Mouse (Mus musculus) ES-Bruce4 (cell line): ENCODE data around the gene Fyn. TPM values are rescaled to one million over a fixed set of nuclear protein-coding genes. Genes with fewer than 3 reads are reported as not detected.

Source experiments
- H3K27ac ChIP-seq: 2 replicates; pipeline ENCODE4 v1.5.1; 2012; ENCODE audit warnings: low read length, inconsistent platforms; ENCODE audit not compliant: insufficient read depth
- H3K27me3 ChIP-seq: 2 replicates; pipeline ENCODE4 v1.6.1; 2012; ENCODE audit warnings: mild to moderate bottlenecking, low read length, inconsistent platforms; ENCODE audit not compliant: control insufficient read depth, poor library complexity, insufficient read depth, severe bottlenecking
- H3K36me3 ChIP-seq: 2 replicates; pipeline ENCODE4 v1.6.1; 2012; ENCODE audit warnings: inconsistent platforms, mild to moderate bottlenecking, low read length, moderate library complexity; ENCODE audit not compliant: control insufficient read depth, poor library complexity, insufficient read depth, severe bottlenecking
- H3K4me1 ChIP-seq: one replicate; pipeline ENCODE4 v1.8.1; 2011; ENCODE audit warnings: low read length; ENCODE audit not compliant: control insufficient read depth, insufficient read depth
- H3K4me3 ChIP-seq: 2 replicates; pipeline ENCODE4 v1.5.1; 2011; ENCODE audit warnings: low read depth, mild to moderate bottlenecking, low read length
- H3K9ac ChIP-seq: 2 replicates; pipeline ENCODE4 v1.6.1; 2012; ENCODE audit warnings: low read depth, mild to moderate bottlenecking, inconsistent platforms; ENCODE audit not compliant: poor library complexity, severe bottlenecking
- H3K9me3 ChIP-seq: replicated peaks from 2 replicates; pipeline ENCODE4 v1.6.1; 2012; ENCODE audit warnings: mild to moderate bottlenecking, low read length, inconsistent platforms; ENCODE audit not compliant: control insufficient read depth, poor library complexity, insufficient read depth, severe bottlenecking
- CTCF ChIP-seq: IDR thresholded peaks from one replicate; pipeline ENCODE4 v1.8.1; 2011; ENCODE audit warnings: low read depth, low read length
- EP300 ChIP-seq: IDR thresholded peaks from 2 replicates; pipeline ENCODE4 v1.6.1; 2011; ENCODE audit warnings: low read depth, low read length; ENCODE audit not compliant: insufficient read depth
- POLR2A ChIP-seq: IDR thresholded peaks from one replicate; pipeline ENCODE4 v1.8.1; 2011; ENCODE audit warnings: low read length; ENCODE audit not compliant: insufficient read depth
- polyA plus RNA-seq: library from polyadenylated mRNA; stranded (reverse); fragments of >200 nt; gene quantifications from 2 replicates; pipeline ENCODE4 v1.2.4, GENCODE M21; 2011; ENCODE audit warnings: low read depth; ENCODE audit not compliant: missing spikeins, insufficient read depth, insufficient read length

Gene Fyn
- polyA plus RNA-seq, 1 experiment = 19.1 TPM

DNA sequence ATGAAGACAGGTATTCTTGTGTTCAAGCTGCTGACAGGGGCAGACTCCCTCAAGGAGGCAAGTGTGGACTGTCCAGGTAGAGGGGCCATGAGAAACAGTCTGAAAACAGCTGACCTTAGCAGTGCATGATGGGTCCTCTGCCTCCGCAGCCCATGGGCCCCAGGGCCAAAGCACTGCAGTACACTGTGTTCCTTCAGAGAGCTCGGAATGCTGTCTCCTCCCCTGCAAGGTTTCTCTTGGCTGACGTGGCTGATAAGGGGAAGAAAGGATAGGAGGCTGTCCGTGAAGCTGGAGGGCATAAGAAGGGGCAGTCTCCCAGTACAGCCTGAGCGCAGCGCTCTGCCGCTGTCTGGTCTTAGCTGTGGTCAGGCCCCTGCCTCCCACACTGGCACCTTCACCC, 189.2 kb downstream of the Fyn start:
- Histone ChIP-seq H3K27ac (no peak overlapping the region), H3K27me3 (no peaks in the 10 kb centered on the region), H3K36me3 (no peaks in the 10 kb centered on the region), H3K9me3 (no peaks in the 10 kb centered on the region), H3K4me3 (no peak overlapping the region), H3K4me1 (peaks cover 2% of the 10 kb centered on the region), H3K9ac (no peak overlapping the region)
- TF ChIP-seq CTCF (no peak), POLR2A (no peak)

DNA sequence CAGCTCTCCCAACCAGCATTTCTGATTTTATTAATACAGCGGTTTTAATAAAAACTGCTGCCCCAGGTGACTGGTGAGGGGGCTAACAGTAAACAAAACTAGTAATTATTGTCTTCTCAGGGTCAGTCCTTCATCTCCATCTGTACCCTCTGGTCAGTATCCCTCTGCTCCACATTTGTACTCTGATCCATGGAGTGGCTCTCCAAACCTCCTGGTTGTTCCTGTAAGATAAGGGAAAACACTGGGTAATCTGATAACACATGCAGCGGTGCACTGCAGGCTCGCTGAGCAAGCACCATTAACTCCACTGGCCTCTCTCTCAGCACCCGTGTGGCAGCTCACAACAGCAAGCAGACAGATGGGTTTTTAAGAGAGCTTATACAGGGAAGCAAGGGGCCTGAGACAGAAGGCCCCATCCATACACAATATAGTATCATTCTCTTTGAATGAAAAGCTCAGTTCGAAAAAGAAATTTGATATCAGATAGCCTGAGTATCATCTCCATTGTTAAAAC, 189.9 kb downstream of the Fyn start:
- TF ChIP-seq EP300 (no peak), POLR2A (no peak), CTCF (no peak)
- Histone ChIP-seq H3K4me1 (peaks cover 2% of the 10 kb centered on the region), H3K36me3 (no peaks in the 10 kb centered on the region), H3K27ac (no peak overlapping the region), H3K27me3 (no peaks in the 10 kb centered on the region), H3K4me3 (no peak overlapping the region), H3K9me3 (no peaks in the 10 kb centered on the region), H3K9ac (no peak overlapping the region)

DNA sequence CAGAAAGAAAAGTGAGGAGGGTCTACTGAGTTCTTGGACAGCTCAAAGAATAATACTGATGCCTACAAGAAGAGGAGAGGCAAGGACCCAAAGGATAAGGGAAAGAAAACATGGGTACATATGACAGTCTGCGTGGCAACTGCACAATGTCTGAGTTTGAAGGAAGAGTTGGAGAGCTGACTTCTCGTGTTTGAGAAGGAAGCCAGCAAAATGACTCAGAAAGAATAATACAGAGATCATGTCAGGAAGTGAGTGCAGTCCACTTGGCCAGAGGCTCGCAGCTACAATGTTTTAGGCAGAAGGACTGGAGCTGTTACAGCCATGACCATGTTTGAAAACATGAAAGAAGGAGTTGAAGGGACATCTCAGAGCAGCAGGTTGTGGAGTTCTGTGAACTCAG, 190.7 kb downstream of the Fyn start:
- Histone ChIP-seq H3K9ac (no peak overlapping the region), H3K4me1 (peaks cover 1% of the 10 kb centered on the region), H3K36me3 (no peaks in the 10 kb centered on the region), H3K27ac (no peak overlapping the region), H3K9me3 (no peaks in the 10 kb centered on the region), H3K27me3 (no peaks in the 10 kb centered on the region), H3K4me3 (no peak overlapping the region)
- TF ChIP-seq CTCF = no peak
- TF ChIP-seq EP300 = no peak
- no peak for TF ChIP-seq POLR2A

DNA sequence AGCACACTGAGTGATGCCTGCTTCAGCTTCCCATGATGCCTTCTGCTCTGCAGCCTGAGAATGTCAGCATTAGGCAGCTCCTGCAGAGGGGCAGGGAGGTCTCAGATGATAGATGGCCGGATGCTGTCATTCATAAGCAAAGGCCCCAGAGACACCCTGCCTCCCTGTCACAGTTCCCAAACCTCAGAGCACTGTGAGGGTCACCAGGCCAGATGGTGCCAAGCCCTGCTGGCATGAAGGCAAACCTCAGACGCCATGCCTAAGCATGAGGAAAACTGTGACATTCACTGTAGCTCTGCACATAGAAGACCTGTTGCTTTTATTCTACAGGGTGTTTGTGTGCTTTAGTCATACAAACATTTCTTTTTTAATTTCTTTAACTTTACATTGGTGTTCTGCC, 193.7 kb downstream of the Fyn start:
- no peak for TF ChIP-seq POLR2A
- TF ChIP-seq CTCF = no peak
- TF ChIP-seq EP300 = no peak
- H3K27ac ChIP-seq = no peak overlapping the region

DNA sequence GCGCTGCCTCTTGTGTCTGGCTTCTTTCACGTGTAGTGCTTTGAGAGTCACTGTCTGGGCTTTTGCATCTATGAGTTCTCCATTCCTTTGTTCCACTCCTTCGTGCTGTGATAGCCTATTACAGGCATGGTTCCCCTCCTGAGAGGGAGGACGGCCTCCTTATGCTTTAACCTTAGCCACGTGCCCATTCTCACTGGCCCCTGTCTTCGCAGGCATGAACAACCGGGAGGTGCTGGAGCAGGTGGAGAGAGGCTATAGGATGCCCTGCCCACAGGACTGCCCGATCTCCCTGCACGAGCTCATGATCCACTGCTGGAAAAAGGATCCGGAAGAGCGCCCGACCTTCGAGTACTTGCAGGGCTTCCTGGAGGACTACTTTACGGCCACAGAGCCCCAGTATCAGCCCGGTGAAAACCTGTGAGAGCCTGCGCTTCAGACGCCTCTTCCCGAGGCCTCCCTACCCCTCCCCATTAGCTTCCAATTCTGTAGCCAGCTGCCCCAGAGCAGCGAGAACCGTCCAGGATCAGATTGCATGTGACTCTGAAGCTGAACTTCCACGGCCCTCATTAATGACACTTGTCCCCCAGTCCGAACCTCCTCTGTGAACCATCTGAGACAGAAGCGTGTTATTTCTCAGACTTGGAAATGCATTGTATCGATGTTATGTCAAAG, 195.0 kb downstream of the Fyn start:
- Histone ChIP-seq H3K4me1 (no peaks in the 10 kb centered on the region), H3K4me3 (no peak overlapping the region), H3K9ac (no peak overlapping the region), H3K27me3 (no peaks in the 10 kb centered on the region), H3K36me3 (no peaks in the 10 kb centered on the region), H3K9me3 (no peaks in the 10 kb centered on the region), H3K27ac (no peak overlapping the region)
- TF ChIP-seq CTCF (no peak), POLR2A (no peak), EP300 (no peak)

More for the DNA sequence above, 193.7 kb downstream of the Fyn start:
- no peaks in the 10 kb centered on the region for H3K27me3 ChIP-seq
- H3K36me3 ChIP-seq = no peaks in the 10 kb centered on the region
- no peak overlapping the region for H3K9ac ChIP-seq
- H3K4me3 ChIP-seq = no peak overlapping the region
- no peaks in the 10 kb centered on the region for H3K4me1 ChIP-seq
- no peaks in the 10 kb centered on the region for H3K9me3 ChIP-seq

DNA sequence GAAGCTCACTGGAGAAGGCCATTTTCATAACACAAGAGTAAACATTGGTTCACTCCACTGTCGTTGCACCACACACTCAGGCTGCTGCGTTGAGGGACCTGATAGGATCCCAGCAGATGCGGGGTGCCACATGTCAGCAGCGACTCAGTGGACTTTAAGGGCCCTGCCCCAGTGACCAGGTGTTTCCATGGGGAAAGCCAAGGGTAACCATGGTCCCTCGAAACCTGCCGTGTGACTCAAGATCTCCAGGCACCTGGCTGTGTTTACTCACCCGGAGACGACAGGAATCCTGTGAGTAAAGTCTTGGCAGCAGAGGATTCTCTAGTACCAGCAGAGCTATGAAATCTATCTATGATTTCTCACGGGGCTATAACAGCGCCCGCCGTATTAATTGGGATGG, 198.2 kb downstream of the Fyn start:
- no peaks in the 10 kb centered on the region for H3K9me3 ChIP-seq
- no peaks in the 10 kb centered on the region for H3K4me1 ChIP-seq
- H3K27me3 ChIP-seq = no peaks in the 10 kb centered on the region
- no peak overlapping the region for H3K27ac ChIP-seq
- H3K36me3 ChIP-seq = no peaks in the 10 kb centered on the region
- H3K4me3 ChIP-seq = no peak overlapping the region
- TF ChIP-seq CTCF = no peak
- no peak for TF ChIP-seq EP300
- TF ChIP-seq POLR2A = no peak
- H3K9ac ChIP-seq = no peak overlapping the region
